Mouse (Mus musculus) right cerebral cortex, postnatal 36 days (tissue): ENCODE measurements at regions not wholly inside any gene's neighbourhood (a gene's known extent, or its start where the extent isn't known, plus 50 kb on each side); places are given as distances from the start of the nearest gene placed in this dataset.
A peak's percentile ranks its signal among the peaks of the same experiment; 100 is the strongest.

Source experiments
- DNase-seq, 2 experiments: peaks; one replicate each; pipeline ENCODE4 v3.0.0; 2022; ENCODE audit warnings: low spot score in 2 of 2, mixed read lengths in 1 of 2

DNA sequence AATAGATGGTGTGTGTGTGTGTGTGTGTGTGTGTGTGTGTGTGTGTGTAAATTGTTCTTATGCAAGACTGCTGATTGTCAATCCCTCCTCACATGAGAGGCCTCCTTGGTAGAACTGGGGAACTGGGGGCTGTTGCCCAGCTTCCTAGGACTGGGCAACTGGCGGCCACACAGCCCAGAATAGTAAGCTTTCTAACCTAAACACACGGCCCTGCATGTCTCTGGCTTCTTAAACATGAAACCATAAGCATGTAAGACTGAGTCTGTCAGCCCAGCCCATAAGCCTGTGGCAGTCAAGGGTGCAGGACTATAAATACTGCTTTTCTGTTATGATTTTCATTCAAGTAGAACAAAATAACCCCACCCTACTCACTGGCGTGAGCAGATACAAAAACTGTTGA lies 60.7 kb downstream of the Ifng start:
- no peak for DNase-seq

DNA sequence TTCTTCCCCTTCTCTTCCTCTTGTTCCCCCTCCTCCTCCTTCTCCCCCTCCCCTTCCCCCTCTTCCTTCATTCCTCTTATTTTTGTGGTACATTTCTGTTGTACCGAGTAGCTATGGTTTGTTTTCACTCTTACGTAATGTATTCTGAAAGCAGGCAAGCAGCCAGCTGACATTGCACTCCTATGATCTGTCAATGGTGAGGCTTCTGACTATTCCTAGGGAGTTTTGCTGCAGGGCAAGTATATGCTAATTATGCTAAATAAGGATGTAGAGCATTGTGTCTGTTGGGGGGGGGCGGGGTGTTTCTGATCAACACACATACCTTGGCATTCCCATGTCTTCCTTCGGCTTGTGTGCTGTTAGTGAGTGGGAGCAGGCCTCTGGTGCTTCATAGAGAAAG lies 64.0 kb downstream of the Ifng start:
- no peak for DNase-seq

DNA sequence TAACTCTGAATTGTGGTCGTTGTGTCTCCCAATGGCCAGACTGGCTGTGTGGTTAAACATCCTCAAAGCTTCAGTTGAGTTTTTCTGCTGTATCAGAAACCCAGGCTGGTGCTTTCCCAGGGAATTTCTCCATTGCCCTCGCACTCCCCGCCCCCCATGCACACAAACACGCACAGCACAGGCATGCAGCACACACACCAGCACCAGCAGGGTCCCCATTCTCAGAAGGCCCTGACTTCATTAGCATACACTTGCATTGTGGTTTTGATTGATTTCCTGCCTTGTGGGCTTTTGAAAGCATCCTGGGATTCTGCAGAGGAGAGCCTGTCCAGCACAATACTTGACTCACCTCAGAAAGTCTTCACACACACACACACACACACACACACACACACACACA lies 65.3 kb downstream of the Ifng start:
- DNase-seq: no peak

DNA sequence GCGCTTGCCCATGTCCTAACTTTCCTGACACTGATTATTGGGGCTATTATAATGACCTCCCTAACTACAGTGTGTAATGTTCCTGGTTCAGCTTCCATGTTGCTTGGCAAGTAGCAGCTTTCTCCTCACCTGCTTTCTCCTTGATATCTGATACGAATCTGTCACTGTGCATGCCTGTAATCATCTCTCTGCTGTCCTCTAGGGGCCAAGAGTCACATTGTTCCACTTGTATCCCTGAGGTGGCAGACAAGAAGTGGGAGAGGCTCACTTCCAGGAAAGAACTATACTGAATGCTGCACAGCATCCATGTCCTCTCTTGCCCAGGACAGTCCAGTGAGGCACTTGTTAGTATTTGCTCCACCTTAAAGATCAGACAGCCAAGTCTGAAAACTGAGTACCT lies 66.8 kb downstream of the Ifng start:
- DNase-seq: no peak

DNA sequence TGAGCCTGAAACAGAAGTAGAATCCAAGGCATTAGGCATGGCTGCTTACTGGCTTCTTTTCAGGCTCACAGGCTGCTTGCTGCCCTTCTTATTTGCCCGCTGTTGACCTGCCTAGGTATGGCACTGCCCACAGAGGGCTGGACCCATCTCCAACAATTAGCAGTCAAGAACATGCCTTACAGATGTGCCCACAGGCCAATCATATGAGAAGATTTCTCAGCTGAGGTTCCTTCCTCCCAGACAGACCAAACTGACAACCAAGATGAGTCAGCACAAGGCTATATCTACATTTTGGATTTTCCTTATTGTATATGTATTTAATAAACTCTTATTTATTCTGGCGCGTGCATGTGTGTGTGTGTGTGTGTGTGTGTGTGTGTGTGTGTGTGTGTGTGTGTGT lies 76.0 kb downstream of the Ifng start:
- no peak for DNase-seq

DNA sequence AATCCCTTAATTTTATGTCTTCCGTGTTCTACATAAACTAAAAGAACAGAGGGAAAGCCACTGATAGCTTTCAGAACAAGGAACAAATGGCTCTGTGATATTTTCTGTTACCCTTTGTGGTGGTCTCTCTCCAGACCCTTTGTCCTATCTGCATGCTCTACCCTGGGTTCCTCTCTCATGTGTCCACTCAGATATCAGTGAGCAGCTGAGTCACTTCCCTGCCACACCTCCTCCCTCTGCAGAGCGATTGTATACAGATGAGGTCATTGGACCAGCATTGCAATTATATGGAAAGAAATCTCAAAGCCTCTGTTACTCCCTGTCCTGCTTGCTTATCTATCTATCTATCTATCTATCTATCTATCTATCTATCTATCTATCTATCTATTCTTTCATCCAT lies 77.1 kb downstream of the Ifng start:
- DNase-seq: no peak

DNA sequence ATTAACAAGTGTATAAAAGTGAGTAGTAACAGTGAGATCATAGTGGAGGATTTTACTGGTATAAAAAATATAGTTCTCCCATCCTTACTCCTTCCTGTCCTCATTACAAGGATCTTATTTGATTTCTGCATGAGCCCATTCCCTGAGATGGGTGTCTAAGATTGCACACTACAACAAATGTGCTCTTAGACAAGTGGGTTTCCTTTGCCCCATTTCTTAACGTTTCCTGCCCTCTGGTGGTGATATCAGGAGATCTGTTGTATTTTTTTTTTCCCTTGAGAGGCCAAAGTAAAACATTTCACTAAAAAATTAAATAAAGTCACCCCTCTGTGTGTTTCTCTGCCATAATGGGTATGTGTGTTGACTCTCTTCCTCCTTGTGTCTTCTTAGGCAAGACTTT lies 105.1 kb downstream of the Ifng start:
- no peak for DNase-seq

DNA sequence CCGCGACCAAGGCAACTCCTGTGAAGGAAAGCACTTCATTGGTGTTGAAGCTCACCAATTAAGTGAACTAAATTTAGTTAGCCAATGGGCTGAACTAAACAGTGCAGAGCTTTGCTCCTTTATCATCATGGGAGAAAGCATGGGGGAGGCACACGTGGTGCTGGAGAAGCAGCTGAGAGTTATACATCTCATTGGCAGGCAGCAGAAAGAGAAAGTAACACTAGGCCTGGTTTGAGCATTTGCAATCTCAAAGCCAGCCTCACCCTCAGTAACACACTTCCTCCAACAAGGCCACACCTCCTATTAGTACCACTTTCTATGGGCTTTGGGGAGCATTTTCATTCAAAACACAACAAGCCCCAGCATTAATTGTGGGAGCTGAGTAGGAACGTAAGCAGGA lies 109.4 kb downstream of the Ifng start:
- DNase-seq: no peak

DNA sequence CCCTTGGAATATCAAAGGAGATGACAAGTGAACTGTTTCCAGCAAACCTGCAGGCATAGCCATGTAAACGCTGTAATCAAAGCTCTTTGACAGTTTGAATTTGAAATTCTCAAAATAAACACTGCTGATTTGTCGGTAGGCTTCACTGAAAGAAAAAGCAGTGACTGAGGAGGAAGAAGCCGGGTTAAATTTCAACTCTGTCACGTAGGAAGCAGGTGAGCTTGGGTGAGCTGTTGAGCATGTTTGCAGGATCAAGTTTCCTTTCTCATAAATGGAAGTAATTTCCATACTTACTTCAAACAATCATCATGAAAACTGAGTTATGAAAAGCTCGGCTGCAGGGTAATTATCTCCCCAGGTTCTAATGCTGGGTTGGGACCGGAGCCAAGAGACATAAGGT lies 118.0 kb downstream of the Ifng start:
- DNase-seq: no peak

DNA sequence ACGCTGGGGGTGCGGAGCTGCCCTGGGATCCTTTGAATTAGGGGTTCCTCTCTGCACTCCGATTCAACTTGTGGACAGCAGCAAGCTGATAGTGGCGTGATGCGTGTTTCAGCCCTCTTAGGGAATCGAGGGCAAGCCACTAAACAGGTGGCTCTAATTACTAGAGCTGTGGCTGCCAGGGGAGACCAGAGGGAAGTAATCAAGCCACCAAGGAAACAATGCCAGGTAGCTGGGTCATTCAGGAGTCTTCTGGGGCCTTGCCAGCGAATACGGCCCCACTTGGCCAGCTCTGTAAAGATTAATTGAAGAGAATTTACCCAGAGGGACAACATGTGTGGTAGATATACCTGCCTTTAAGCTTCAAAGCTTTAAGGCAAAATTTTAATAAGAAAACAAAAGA lies 123.2 kb downstream of the Ifng start:
- no peak for DNase-seq

DNA sequence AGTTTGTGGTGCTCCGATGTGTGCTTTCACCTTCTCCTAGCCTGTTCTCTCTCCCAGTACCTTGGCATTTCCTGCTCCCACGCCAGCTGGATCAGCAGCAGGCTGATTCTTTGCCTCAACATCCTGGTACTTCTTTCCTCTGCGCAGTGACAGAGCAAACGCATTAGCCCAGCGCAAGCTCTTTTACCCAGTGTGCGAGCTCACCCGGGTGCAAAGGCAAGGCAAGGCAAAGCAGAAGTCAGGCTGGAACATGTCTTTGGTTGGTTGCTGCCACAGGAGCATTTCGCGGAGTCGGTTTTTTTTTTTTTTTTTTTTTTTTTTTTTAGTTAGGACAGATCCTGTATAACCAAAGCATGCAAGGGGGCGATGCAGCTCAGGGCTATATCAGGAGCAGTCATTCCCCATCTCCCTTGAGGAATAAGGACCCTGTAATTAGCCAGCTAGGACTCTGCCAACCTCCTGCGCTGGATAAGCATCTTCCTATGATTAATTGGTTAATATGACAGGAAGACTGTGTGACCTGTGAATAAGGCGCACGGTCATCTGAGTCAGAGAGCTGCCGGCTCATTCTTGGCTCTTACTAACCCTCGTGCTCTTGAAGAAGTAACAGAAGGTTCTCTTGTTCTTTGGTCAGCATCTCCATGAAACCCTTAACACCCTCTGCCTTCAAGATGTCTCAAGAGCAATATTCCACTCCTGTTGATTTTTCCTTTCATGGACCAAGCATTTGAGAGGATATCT lies 123.9 kb downstream of the Ifng start:
- DNase-seq: no peak

DNA sequence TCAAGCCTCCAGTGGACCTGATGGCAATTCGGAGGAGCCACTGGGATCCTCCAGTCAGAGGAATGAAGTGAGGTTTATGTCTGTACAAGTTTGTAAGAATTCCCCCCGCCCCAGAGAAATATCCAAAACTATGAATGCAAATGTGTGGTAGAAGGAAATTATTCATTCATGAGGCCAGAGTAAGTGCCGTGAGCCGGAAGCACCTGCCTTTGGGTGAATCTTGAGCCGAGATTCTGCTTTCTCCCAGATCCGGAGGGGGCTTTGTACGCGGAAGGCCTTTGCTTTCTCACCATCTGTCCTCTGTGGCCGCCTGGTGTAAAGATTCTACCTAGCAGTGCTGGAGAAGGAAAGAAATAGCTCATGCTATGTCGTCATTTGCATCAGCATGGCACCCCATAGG lies 127.8 kb downstream of the Ifng start:
- DNase-seq: no peak

DNA sequence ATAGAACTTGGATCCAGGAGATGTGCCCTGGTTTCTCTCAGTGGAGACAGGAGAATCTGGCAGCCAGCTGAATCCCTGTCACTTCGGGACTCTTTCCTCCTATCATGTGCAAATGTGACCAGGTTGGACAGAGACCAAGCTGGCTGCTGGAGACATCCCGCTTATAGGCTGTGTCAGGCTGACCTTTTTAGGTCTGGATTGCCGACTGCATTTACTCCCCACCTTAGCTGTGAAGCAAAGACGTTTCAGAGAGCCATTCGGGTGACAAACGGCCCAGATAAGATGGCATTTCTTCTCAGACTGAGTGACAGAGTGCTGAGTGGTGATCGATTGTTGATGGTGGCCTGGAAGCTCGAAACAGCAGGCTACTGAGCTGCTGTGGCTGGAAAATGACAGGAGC lies 128.6 kb downstream of the Ifng start:
- DNase-seq: no peak

DNA sequence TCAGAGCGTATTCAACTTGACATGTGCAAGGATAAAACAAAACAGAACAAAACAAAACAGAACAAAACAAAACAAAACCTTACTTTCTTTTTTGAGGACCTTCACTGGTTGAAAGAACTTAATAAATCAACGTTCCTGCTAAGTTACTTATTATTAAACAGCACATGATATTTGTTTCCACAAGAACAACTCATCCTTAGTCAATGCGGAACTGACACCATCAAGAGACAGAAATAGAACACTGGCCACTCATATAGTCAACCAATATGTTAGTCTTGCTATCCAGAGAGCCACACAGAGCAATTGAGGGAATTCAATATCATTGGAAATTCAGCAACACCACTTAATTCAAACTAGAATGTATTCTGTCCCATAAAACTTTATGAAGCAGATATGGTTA lies 132.4 kb downstream of the Ifng start:
- no peak for DNase-seq

DNA sequence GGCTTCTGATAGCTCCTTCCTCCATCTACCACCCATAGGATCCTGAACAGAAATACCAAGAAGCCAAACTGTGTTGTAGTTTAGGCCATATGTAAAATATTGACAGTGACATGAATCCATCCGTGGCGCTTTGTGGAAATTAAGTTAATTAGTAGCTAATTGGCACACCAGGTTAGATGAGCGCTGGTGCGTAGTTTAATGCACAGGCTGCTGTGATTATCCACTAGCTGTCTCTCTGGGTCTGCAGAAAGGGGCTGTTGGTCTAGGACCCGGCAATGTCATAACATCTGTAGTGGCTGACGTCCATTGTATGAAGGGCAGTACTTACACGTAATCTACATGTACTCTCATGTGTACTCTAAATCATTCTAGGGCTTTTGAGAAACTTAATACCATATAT lies 134.7 kb downstream of the Ifng start:
- DNase-seq: no peak

DNA sequence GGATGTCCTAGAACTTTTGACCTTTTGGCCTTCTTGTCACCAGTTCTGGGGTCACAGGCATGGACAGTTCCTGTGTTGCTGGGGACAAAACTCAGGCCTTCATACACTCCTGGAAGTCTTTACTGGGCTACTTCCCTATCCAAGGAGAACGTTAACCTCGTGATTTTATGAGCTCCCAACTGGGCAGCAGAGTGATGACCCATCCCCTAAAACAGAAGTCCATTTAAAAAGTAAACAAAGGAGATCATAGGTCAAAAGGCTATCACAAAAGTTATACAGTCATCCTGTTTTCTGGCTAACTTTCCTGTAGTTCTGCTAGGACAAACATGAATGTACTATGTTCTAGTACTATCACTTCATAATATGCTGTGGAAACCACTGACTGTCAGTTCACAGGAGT lies 140.5 kb downstream of the Ifng start:
- DNase-seq: no peak

DNA sequence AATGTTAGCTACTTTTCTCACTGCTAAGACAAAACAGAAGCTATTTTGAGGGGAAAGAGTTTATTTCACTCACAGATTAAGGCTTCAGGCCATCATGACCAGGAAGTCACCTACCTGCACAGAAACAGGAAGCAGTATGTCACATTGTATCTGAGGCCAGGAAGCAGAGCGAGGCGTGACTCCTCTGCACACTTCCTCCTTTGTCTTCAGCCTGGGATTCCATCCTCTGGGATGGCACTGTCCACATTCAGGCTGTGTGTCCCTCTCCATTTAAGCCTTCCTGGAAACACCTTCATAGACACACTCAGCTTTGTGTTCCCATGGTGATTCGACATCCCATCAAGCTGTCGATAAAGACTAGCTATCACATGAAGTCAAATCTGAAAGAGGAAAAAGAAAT lies 145.0 kb downstream of the Ifng start:
- no peak for DNase-seq

DNA sequence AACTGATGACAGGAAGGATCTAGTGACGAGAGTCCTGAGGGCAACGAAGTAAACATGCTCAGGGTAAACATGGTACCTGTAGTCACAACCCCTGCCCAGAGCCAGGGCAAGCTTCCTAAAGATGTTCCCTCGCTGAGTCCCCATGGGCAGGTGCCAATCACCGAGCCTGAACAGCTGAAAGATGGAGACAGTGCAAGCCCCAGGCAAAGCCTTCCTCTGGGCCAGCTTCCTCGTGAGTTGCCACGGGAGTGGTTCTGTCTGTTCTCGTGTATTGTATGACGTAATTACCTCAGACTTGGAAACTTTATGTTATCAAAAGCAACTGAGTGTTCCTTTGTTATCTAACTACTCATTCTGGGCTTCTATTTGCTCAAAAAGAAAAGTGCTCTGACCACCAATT lies 147.4 kb downstream of the Ifng start:
- DNase-seq: no peak

DNA sequence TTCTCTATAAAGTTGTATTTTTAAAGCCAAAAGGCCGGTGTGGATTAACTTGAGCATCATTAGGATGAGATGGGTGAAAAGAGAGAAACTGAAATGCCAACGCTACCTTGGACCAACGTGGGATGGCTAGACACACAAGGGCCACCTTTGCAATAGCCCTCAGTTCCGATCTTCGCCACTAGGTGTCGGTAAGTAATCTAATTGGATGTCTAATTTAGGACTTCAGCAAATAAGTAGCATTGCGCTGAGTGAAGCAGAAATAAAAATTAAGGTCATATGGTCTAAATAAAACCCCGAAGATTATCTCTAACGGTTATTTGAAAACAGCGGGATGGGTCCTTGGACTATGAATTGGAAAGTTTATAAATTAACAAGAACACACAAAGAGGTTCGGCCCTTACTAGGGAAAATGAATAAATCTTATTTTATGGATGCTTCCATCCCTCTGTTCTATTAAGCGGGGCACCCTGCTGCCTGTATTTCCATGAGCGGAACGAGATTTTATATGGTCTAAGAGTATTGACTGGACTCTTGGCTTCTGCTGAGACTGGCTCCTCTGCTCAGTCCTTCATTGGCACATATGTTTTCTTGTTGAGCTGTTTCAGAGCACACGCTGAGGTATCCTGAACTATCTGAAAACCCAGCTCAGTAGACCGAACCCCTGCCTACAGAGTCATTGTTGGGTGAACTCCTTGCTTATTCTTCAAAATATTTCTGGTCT lies 152.0 kb downstream of the Ifng start:
- DNase-seq: peak; percentile 48 to 59

DNA sequence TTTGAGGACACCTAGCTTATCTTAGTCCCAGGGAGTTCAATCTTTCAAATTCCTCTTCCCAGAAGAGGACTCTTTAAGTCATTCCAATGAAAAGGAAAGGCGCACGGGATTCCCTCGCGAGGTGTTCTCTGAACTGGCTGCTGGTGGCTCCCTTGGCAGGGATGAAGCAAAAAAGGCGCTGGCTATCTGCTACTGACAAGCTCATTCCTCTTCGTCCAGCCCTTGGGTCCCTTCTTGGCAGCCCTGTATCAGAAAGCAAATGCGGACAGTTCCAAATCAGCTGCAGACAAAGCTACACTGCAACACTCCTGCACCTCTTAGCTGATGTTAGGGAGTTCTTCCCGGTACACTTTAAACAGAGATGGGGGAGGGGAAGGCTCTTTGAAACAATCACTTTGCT lies 155.4 kb downstream of the Ifng start:
- DNase-seq: no peak

DNA sequence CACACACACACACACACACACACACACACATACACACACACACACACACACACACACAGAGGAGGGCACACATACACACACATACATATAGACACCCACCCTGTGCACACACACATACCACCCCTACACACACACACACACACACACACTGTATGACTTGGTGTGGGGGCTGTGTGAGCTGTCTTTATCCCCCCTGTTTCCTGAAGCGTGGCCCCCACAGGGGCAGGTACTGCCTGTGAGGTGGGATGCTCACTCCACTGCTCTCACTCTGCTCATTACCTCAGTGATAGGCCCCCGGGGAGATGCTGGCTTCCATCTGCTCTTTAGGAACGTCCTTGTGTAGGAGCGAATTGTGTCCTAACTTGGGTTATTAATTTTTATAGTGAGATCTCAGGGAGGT lies 157.7 kb downstream of the Ifng start:
- no peak for DNase-seq

DNA sequence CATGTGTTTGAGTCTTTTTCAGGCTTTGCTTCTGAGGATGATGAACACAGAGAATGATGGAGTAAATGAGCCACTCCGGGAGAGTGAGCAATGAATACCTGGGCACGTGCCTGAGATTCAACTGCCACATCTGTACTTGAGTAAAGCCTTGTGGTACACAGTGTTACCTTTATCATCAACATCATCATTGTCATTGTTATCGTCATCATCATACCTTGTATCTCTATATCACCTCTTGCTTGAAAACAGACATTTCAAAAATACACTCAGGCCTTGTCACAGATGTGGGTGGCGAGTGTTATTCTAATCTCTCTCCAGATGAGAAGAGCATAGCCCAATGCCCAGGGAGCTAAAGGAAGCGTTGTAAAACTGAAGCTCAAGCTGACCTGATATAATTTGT lies 158.4 kb downstream of the Ifng start:
- no peak for DNase-seq

DNA sequence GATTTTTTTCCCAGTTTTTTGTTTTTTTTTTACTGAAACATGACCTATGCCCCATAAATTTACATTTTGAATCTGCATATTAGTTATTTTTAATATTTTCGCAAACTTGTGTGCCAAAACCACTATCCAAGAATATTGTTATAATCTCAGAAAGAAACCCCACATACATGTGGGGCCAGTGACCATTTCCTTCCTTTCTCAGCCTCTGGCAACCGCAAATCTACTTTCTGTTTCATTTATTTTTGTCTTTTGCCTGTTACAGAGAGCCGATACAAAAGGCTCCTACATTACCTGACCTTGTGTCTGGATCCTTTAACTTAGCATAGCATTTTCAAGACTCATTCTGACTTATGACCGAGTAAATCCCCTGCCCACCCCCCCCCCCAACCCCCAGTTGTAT lies 158.8 kb downstream of the Ifng start:
- DNase-seq: no peak

DNA sequence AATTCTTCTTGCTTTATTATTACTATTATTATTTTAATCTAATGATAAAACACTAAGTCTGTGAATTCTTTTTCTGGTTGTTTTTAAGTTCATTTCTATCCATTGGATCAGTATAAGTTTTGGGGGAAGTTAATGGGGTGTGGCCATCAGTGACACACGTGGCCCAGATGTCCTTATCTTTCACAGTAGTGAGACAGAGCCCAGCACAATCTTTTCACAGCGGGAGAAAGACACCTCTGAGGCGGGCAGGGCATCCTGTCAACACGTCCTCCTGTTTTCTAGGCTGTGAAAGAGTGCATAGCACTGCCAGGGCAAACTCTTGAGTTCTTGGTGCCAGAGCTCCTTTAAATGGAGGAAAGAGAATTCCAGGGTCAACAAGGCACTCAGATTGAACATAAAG lies 162.1 kb downstream of the Ifng start:
- DNase-seq: no peak
